Mouse (Mus musculus): ENCODE measurements at regions not wholly inside any gene's neighbourhood (a gene's known extent, or its start where the extent isn't known, plus 50 kb on each side); places are given as distances from the start of the nearest gene placed in this dataset.

GRCm38 (mm10) chr10:96948871-96949270 lies 332.1 kb downstream of the Btg1 start:
- DNase-seq (ENCODE audit: extremely low spot score, low spot score): no peak

GRCm38 (mm10) chr10:96955036-96955775 lies 338.4 kb downstream of the Btg1 start:
- DNase-seq (ENCODE audit: extremely low spot score, low spot score): peak; percentile 24

GRCm38 (mm10) chr10:96955776-96956448 lies 339.1 kb downstream of the Btg1 start:
- DNase-seq (ENCODE audit: extremely low spot score, low spot score): no peak

GRCm38 (mm10) chr10:96956449-96956834 lies 339.6 kb downstream of the Btg1 start:
- DNase-seq (ENCODE audit: extremely low spot score, low spot score): no peak

GRCm38 (mm10) chr10:96957019-96957418 lies 340.2 kb downstream of the Btg1 start:
- no peak for DNase-seq (ENCODE audit: extremely low spot score, low spot score)

- no peak for DNase-seq (ENCODE audit: extremely low spot score, low spot score)
Observed at GRCm38 (mm10) chr10:96969825-96970224, 353.0 kb downstream of the Btg1 start.

- DNase-seq (ENCODE audit: extremely low spot score, low spot score): no peak
Observed at GRCm38 (mm10) chr10:96970737-96971136, 353.9 kb downstream of the Btg1 start.

GRCm38 (mm10) chr10:96971810-96972209 lies 355.0 kb downstream of the Btg1 start:
- no peak for DNase-seq (ENCODE audit: extremely low spot score, low spot score)

GRCm38 (mm10) chr10:96974326-96974977 lies 357.6 kb downstream of the Btg1 start:
- DNase-seq (ENCODE audit: extremely low spot score, low spot score): no peak

GRCm38 (mm10) chr10:96976691-96977090 lies 359.9 kb downstream of the Btg1 start:
- no peak for DNase-seq (ENCODE audit: extremely low spot score, low spot score)

- DNase-seq (ENCODE audit: extremely low spot score, low spot score): no peak
Observed at GRCm38 (mm10) chr10:96980494-96980831, 363.7 kb downstream of the Btg1 start.

GRCm38 (mm10) chr10:96980832-96981515 lies 364.2 kb downstream of the Btg1 start:
- DNase-seq (ENCODE audit: extremely low spot score, low spot score): no peak

- DNase-seq (ENCODE audit: extremely low spot score, low spot score): no peak
Observed at GRCm38 (mm10) chr10:96981516-96981869, 364.7 kb downstream of the Btg1 start.

- no peak for DNase-seq (ENCODE audit: extremely low spot score, low spot score)
Observed at GRCm38 (mm10) chr10:97000871-97001270, 384.1 kb downstream of the Btg1 start.

GRCm38 (mm10) chr10:97008873-97009272 lies 392.1 kb downstream of the Btg1 start:
- no peak for DNase-seq (ENCODE audit: extremely low spot score, low spot score)

GRCm38 (mm10) chr10:97009859-97010258 lies 393.1 kb downstream of the Btg1 start:
- DNase-seq (ENCODE audit: extremely low spot score, low spot score): no peak

GRCm38 (mm10) chr10:97018641-97019040 lies 401.8 kb downstream of the Btg1 start:
- DNase-seq (ENCODE audit: extremely low spot score, low spot score): no peak

GRCm38 (mm10) chr10:97028776-97029175 lies 412.0 kb downstream of the Btg1 start:
- DNase-seq (ENCODE audit: extremely low spot score, low spot score): no peak

- no peak for DNase-seq (ENCODE audit: extremely low spot score, low spot score)
Observed at GRCm38 (mm10) chr10:97030996-97031395, 414.2 kb downstream of the Btg1 start.

GRCm38 (mm10) chr10:97035371-97035786 lies 418.6 kb downstream of the Btg1 start:
- no peak for DNase-seq (ENCODE audit: extremely low spot score, low spot score)

- DNase-seq (ENCODE audit: extremely low spot score, low spot score): no peak
Observed at GRCm38 (mm10) chr10:97038025-97038424, 421.2 kb downstream of the Btg1 start.

GRCm38 (mm10) chr10:97047566-97047965 lies 430.8 kb downstream of the Btg1 start:
- no peak for DNase-seq (ENCODE audit: extremely low spot score, low spot score)
